Mouse (Mus musculus) Patski (cell line): ENCODE measurements around the gene Shisa9. TPM values are rescaled to one million over a fixed set of nuclear protein-coding genes. Genes with fewer than 3 reads are reported as not detected.

Experiments used
- ATAC-seq: fragments of 100-300 bp; one replicate; pipeline ENCODE4 v1.8.0; 2021
- CTCF ChIA-PET: fragments of 350-600 bp; sonication (Branson Sonifier 250); formaldehyde crosslinking; loops from one replicate; lab custom pipeline; 2022; ENCODE audit warnings: inconsistent platforms; lab: Charles Lee
- POLR2A ChIA-PET: fragments of 350-600 bp; sonication (Branson Sonifier 250); formaldehyde crosslinking; loops from one replicate; lab custom pipeline; 2022; ENCODE audit warnings: antibody characterized with exemption, inconsistent platforms; lab: Charles Lee
- DNase-seq: peaks from one replicate; pipeline ENCODE4 v3.0.0-alpha.2; 2011; ENCODE audit warnings: low read depth, low spot score
- H3K27me3 ChIP-seq: fragments of 371-371 bp; one replicate; pipeline ENCODE4 v1.5.1; 2021
- CTCF ChIP-seq: fragments of 100-300 bp; IDR thresholded peaks from one replicate; pipeline ENCODE4 v1.5.1; 2021
- in situ Hi-C: fragments of 300-500 bp; cut with MboI; formaldehyde crosslinking; loops from 3 replicates; pipeline ENCODE4 v1.11.1; 2018; ENCODE audit warnings: low pct_unique_long_range_greater_than_20kb, mixed read lengths
- polyA plus RNA-seq: library from polyadenylated mRNA; unstranded; gene quantifications from one replicate; pipeline ENCODE4 v1.2.3, GENCODE M21; 2021

Gene Shisa9
- polyA plus RNA-seq, 1 experiment from 2014 or later = 0.19 TPM

DNA sequence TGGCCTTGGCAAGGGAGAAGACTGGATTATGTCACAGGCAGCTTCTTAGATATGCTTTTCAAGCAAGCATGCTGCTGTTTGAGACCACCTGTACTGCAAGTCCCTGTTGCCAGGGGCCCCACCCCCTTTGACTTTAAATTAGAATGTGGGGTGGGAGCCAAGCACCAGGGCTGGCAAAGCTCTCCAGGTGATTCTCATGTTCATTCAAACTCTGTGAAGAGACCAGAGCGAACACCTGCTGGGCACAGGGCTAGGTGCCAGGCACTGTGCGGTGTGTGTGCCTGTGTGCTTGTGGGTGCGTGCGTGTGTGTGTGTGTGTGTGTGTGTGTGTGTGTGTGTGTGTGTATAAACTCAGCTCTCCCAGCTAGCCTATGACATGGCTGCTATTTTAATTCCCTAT lies 3.1 kb downstream of the Shisa9 start:
- ChIA-PET CTCF (no interaction called here), POLR2A (interaction anchor here (0.6 kb wide), 1 partner anchor 372 kb away, joined by 3 read pairs; no protein-coding TSS in a partner anchor)
- in situ Hi-C loops = no loop called here
- ATAC-seq (no peak), DNase-seq (no peak)
- H3K27me3 ChIP-seq = peaks cover 69% of the 10 kb centered on the region
- no peak for TF ChIP-seq CTCF

DNA sequence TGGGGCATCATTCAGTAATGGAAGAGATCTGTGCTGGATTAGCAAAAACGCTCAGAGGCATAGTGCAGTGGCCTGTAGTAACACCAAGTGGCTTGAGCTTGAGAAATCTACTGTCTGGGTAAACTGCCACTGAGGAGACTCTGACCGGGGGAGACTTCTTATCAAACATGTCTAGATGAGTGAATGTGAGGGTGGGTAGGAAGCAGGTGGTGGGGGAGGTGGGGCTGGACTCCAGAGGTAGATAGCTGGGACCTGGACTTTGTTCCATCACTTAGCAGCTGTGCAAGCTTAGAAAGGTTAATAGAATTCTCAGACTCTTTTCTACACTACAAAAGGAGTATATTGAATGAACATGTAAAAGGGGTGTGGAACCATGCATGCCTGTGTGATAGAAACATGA lies 21.3 kb downstream of the Shisa9 start:
- DNase-seq (no peak), ATAC-seq (no peak)
- ChIA-PET POLR2A (no interaction called here), CTCF (no interaction called here)
- in situ Hi-C loops = no loop called here
- peaks cover 21% of the 10 kb centered on the region for H3K27me3 ChIP-seq
- TF ChIP-seq CTCF = no peak

DNA sequence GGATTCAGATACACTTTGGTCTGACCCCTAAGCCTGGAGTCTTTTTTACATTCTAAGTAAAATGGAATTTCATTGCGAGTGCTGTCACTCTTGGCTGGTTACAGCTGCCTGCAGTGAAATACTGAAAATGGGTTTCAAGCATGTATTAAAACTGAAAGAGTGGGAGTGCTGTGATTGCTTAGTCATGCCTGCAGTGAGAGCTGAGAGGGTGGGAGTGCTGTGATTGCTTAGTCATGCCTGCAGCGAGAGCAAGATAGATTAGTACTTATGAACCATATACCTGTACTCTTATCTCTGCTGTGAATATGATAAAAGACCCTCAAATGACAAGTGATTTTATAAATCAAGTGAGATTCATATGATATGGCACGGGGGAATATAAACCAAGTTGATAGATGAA lies 26.2 kb downstream of the Shisa9 start:
- H3K27me3 ChIP-seq = peaks cover 15% of the 10 kb centered on the region
- POLR2A ChIA-PET = no interaction called here
- in situ Hi-C loops = no loop called here
- ATAC-seq (no peak), DNase-seq (no peak)
- CTCF ChIA-PET = interaction anchor here (0.8 kb wide), 1 partner anchor 10 kb away, joined by 3 read pairs; no protein-coding TSS in a partner anchor
- TF ChIP-seq CTCF = no peak

GRCm38 (mm10) chr16:12012747-12013146 lies 28.8 kb downstream of the Shisa9 start:
- DNase-seq = no peak
- TF ChIP-seq CTCF = no peak
- peaks cover 18% of the 10 kb centered on the region for H3K27me3 ChIP-seq
- POLR2A ChIA-PET = no interaction called here
- ATAC-seq = no peak
- in situ Hi-C loops = no loop called here
- CTCF ChIA-PET = no interaction called here

- ATAC-seq (no peak), DNase-seq (no peak)
- H3K27me3 ChIP-seq = peaks cover 25% of the 10 kb centered on the region
- ChIA-PET CTCF (interaction anchor here (1.0 to 1.5 kb wide), 2 partner anchors 38 to 63 kb away, joined by 3 read pairs; no protein-coding TSS in a partner anchor), POLR2A (no interaction called here)
- in situ Hi-C loops = no loop called here
- TF ChIP-seq CTCF = no peak
Observed at GRCm38 (mm10) chr16:12014523-12014922, 30.6 kb downstream of the Shisa9 start.

DNA sequence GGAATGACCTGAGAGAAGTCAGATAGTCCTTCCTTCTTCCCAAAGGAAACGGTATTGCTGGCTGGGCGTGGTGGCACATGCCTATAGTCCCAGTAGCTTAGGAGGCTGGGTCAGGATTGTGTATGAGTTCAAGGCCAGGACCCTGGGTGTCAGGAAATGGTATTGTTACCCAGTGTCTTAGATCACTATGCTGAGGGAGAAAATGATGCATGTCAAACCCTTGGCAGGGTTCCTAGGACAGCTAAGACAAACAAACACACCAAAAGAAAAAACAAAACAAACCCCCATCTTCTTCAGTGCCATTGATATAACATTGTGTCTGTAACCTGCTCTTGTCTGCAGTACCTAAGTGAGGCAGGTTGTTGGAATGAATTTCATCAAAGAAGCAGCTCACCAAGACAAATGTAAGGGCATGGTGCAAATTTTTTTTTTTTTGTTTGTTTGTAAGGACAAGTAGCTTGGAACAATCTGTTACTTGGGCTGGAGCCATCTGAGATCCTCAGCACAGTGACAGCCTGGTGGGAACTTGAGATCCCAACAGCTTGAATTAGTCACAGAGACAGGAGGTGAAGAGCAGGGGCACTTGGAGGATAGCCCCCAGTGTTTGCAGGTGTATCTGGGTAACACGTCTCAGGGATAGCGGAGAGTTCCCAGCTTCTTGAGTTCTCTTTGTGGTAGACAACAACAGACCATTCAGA lies 34.2 kb downstream of the Shisa9 start:
- ChIA-PET POLR2A (no interaction called here), CTCF (interaction anchor here (1.4 kb wide), 1 partner anchor 12 kb away, joined by 3 read pairs; no protein-coding TSS in a partner anchor)
- peaks cover 30% of the 10 kb centered on the region for H3K27me3 ChIP-seq
- no peak for TF ChIP-seq CTCF
- no peak for DNase-seq
- in situ Hi-C loops = no loop called here
- no peak for ATAC-seq

DNA sequence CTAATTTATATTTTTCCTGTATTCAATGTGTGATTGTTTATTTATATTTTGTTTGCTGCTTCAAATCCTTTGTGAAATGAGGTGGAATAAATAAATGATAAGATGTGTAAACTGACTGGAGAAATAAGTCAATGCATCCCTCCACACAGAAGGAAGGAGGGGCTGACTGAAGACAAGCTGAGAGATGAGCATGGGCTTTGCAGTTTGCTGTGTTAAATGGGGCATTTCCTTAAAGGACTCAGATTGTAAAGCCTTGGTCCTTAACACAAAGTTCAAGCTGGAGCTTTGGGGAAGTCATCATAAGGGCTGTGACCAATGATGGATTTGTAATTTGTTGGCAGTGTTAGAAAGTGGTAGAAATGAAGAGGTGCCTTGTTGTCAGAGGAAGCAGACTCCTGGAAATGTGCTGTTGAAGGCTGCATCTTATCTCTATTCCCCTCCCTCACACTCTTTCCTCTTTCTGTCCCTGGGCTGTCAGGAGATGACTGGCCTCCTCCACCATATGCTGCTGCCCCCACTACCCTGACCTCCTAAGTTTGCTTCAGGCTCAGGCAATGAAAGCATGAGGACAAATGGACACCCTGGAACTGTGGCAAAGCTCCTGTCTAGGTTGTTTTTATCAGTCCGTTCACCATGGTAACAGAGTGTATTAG lies 36.3 kb downstream of the Shisa9 start:
- ChIA-PET POLR2A (no interaction called here), CTCF (no interaction called here)
- in situ Hi-C loops = no loop called here
- H3K27me3 ChIP-seq = peaks cover 37% of the 10 kb centered on the region
- no peak for DNase-seq
- no peak for TF ChIP-seq CTCF
- no peak for ATAC-seq

DNA sequence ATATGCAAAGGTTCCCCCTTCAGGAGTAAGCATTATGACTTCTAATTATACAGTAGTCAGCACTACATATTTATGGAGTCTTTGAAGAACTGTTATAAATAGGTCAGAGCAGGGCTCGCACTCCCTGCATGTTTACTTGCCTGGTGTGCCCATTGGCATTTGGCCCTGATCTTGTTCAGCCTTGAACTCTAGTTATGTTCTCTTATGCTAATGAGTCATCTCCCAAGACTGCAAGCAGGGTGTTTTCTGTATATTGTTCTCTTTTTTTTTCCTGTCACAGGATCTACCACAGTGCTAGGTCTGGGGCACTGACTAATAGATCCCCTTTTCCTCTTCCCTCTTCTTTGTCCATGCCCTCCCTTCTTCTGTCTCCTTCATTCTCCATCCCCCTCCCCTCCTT lies 48.5 kb downstream of the Shisa9 start:
- peaks cover 22% of the 10 kb centered on the region for H3K27me3 ChIP-seq
- ATAC-seq = no peak
- DNase-seq = no peak
- TF ChIP-seq CTCF = no peak
- in situ Hi-C loops = no loop called here
- ChIA-PET CTCF (no interaction called here), POLR2A (no interaction called here)

- TF ChIP-seq CTCF = no peak
- ATAC-seq (no peak), DNase-seq (no peak)
- ChIA-PET CTCF (no interaction called here), POLR2A (no interaction called here)
- in situ Hi-C loops = no loop called here
- peaks cover 13% of the 10 kb centered on the region for H3K27me3 ChIP-seq
Observed at GRCm38 (mm10) chr16:12034868-12035267, 51.0 kb downstream of the Shisa9 start.

DNA sequence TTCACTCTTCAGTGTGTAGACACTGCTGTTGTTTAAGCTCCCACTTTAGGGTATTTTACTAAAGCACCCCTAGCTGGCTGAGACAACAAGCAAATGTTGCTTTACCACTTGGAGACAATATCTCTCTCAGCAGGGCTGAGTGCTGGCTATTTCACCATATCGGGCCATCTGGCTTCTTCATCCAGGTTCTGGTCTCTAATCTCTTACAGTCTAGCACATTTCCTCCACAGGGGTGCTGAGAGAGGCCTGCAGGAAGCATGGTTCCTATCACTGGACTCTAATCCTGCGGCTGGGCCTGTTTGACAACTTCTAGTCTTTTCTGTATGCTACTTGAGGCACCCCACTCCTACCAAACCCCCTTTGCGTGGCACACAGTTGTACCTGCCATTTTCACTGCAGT lies 51.7 kb downstream of the Shisa9 start:
- in situ Hi-C loops = no loop called here
- CTCF ChIA-PET = no interaction called here
- H3K27me3 ChIP-seq = peaks cover 10% of the 10 kb centered on the region
- ATAC-seq (no peak), DNase-seq (no peak)
- no peak for TF ChIP-seq CTCF
- POLR2A ChIA-PET = no interaction called here

GRCm38 (mm10) chr16:12040935-12041334 lies 57.0 kb downstream of the Shisa9 start:
- DNase-seq (peak; percentile 19), ATAC-seq (no peak)
- POLR2A ChIA-PET = no interaction called here
- CTCF ChIA-PET = interaction anchor here (1.2 kb wide), 1 partner anchor 9 kb away, joined by 3 read pairs; no protein-coding TSS in a partner anchor
- H3K27me3 ChIP-seq = peaks cover 4% of the 10 kb centered on the region
- TF ChIP-seq CTCF = no peak
- in situ Hi-C loops = no loop called here
